Mouse (Mus musculus) E14TG2a.4 (cell line): ENCODE measurements around the gene Ggt6.

Source experiments
- H3K27me3 ChIP-seq: 2 replicates; pipeline ENCODE4 v1.6.1; 2014; ENCODE audit warnings: low read length, control low read depth; ENCODE audit not compliant: insufficient read depth
- H3K36me3 ChIP-seq: 2 replicates; pipeline ENCODE4 v1.6.1; 2014; ENCODE audit warnings: low read length, control low read depth; ENCODE audit not compliant: insufficient read depth
- H3K4me1 ChIP-seq: replicated peaks from 2 replicates; pipeline ENCODE4 v1.6.1; 2014; ENCODE audit warnings: low read depth, low read length, control low read depth
- H3K4me3 ChIP-seq: replicated peaks from 2 replicates; pipeline ENCODE4 v1.5.1; 2014; ENCODE audit warnings: mild to moderate bottlenecking, low read length
- H3K9me3 ChIP-seq: 2 replicates; pipeline ENCODE4 v1.6.1; 2014; ENCODE audit warnings: low read length, control low read depth
- CTCF ChIP-seq: conservative IDR thresholded peaks from 2 replicates; pipeline ENCODE4 v1.5.1; 2014; ENCODE audit warnings: low read length
- NANOG ChIP-seq: IDR thresholded peaks from 2 replicates; pipeline ENCODE4 v1.6.1; 2014; ENCODE audit warnings: borderline replicate concordance, low read length, mixed read lengths
- POU5F1 ChIP-seq: IDR thresholded peaks from 2 replicates; pipeline ENCODE4 v1.6.1; 2014; ENCODE audit warnings: low read length, borderline replicate concordance

The Ggt6 gene

GRCm38 (mm10) chr11:72415155-72415554 is 20.2 kb upstream of the Ggt6 start:
- TF ChIP-seq CTCF (no peak), NANOG (no peak), POU5F1 (no peak)

GRCm38 (mm10) chr11:72416666-72417065 is 18.7 kb upstream of the Ggt6 start:
- no peak for TF ChIP-seq CTCF
- Histone ChIP-seq H3K27me3 (peaks cover 23% of the 10 kb centered on the region), H3K9me3 (no peaks in the 10 kb centered on the region), H3K4me3 (no peak overlapping the region), H3K4me1 (peaks cover 75% of the 10 kb centered on the region), H3K36me3 (no peaks in the 10 kb centered on the region)

More at GRCm38 (mm10) chr11:72415155-72415554, 20.2 kb upstream of the Ggt6 start:
- Histone ChIP-seq H3K27me3 (peaks cover 23% of the 10 kb centered on the region), H3K9me3 (no peaks in the 10 kb centered on the region), H3K36me3 (no peaks in the 10 kb centered on the region), H3K4me1 (peaks cover 61% of the 10 kb centered on the region), H3K4me3 (no peak overlapping the region)

GRCm38 (mm10) chr11:72417376-72417775 is 17.9 kb upstream of the Ggt6 start:
- TF ChIP-seq CTCF, result no peak
- no peak for TF ChIP-seq NANOG
- no peak for TF ChIP-seq POU5F1

GRCm38 (mm10) chr11:72418227-72418626 is 17.1 kb upstream of the Ggt6 start:
- Histone ChIP-seq H3K9me3 (no peaks in the 10 kb centered on the region), H3K36me3 (no peaks in the 10 kb centered on the region), H3K4me1 (peaks cover 73% of the 10 kb centered on the region), H3K4me3 (no peak overlapping the region), H3K27me3 (peaks cover 23% of the 10 kb centered on the region)
- TF ChIP-seq CTCF, result no peak
- TF ChIP-seq NANOG, result no peak
- no peak for TF ChIP-seq POU5F1

More at GRCm38 (mm10) chr11:72417376-72417775, 17.9 kb upstream of the Ggt6 start:
- Histone ChIP-seq H3K4me1 (peaks cover 73% of the 10 kb centered on the region), H3K36me3 (no peaks in the 10 kb centered on the region), H3K27me3 (peaks cover 23% of the 10 kb centered on the region), H3K4me3 (peak overlapping the region; percentile 35; the same call in 1 of the 2 replicates), H3K9me3 (no peaks in the 10 kb centered on the region)

- no peaks in the 10 kb centered on the region for H3K36me3 ChIP-seq
- TF ChIP-seq CTCF, result no peak
- TF ChIP-seq POU5F1, result no peak
- no peak for TF ChIP-seq NANOG
- peaks cover 18% of the 10 kb centered on the region for H3K27me3 ChIP-seq
- no peaks in the 10 kb centered on the region for H3K9me3 ChIP-seq
- H3K4me3 ChIP-seq, result no peak overlapping the region
- peaks cover 73% of the 10 kb centered on the region for H3K4me1 ChIP-seq
These were observed 16.3 kb upstream of the Ggt6 start for GRCm38 (mm10) chr11:72419006-72419405.

GRCm38 (mm10) chr11:72420460-72421122 is 14.7 kb upstream of the Ggt6 start:
- Histone ChIP-seq H3K9me3 (no peaks in the 10 kb centered on the region), H3K4me3 (no peak overlapping the region), H3K4me1 (peaks cover 88% of the 10 kb centered on the region), H3K36me3 (no peaks in the 10 kb centered on the region), H3K27me3 (peaks cover 4% of the 10 kb centered on the region; the same call in 1 of the 2 replicates)
- TF ChIP-seq CTCF (no peak), POU5F1 (peak; percentile 99), NANOG (peak; percentile 88)

- H3K4me1 ChIP-seq, result peaks cover 84% of the 10 kb centered on the region
- H3K27me3 ChIP-seq, result peaks cover 3% of the 10 kb centered on the region; the same call in 1 of the 2 replicates
- TF ChIP-seq POU5F1 (no peak), NANOG (no peak), CTCF (no peak)
- no peak overlapping the region; the same call in 1 of the 2 replicates for H3K4me3 ChIP-seq
- no peaks in the 10 kb centered on the region for H3K36me3 ChIP-seq
- H3K9me3 ChIP-seq, result no peaks in the 10 kb centered on the region
These were observed 13.6 kb upstream of the Ggt6 start for GRCm38 (mm10) chr11:72421518-72422278.

GRCm38 (mm10) chr11:72423686-72424085 is 11.6 kb upstream of the Ggt6 start:
- H3K4me3 ChIP-seq, result no peak overlapping the region
- no peaks in the 10 kb centered on the region for H3K27me3 ChIP-seq
- H3K9me3 ChIP-seq, result no peaks in the 10 kb centered on the region
- TF ChIP-seq POU5F1 (no peak), CTCF (no peak), NANOG (no peak)
- H3K4me1 ChIP-seq, result peaks cover 64% of the 10 kb centered on the region
- no peaks in the 10 kb centered on the region for H3K36me3 ChIP-seq

GRCm38 (mm10) chr11:72425201-72425600 is 10.1 kb upstream of the Ggt6 start:
- Histone ChIP-seq H3K36me3 (no peaks in the 10 kb centered on the region), H3K4me3 (no peak overlapping the region), H3K4me1 (peaks cover 53% of the 10 kb centered on the region), H3K27me3 (no peaks in the 10 kb centered on the region), H3K9me3 (no peaks in the 10 kb centered on the region)
- TF ChIP-seq NANOG, result no peak
- TF ChIP-seq POU5F1, result no peak
- no peak for TF ChIP-seq CTCF
